8 mouse cellular contexts compared by ENCODE assay signal in genomic region chr1:97809255-97809912, GRCm38 (mm10). TPM values are rescaled to one million over a fixed set of nuclear protein-coding genes. Genes with fewer than 3 reads are reported as not detected.
DNase-seq lines count a peak whose midpoint lies in the region; ATAC-seq and TF ChIP-seq lines count a peak whose summit lies in the region.

No protein-coding gene starts in this region.

- WGBS in heart, adult 2 months, result 25% methylated on average over 2 of the region's 2 CpGs
- 40% methylated on average over 2 of the region's 2 CpGs for WGBS in heart, embryonic 10.5 days
- 37% methylated on average over 2 of the region's 2 CpGs for WGBS in neural tube, embryonic 14.5 days
- 28% methylated on average over 2 of the region's 2 CpGs for WGBS in forebrain, postnatal 0 days

- no peak for TF ChIP-seq POLR2A in heart, adult 2 months (IDR thresholded peaks at IDR 0.05; ENCODE audit: insufficient read depth, low read depth, low read length)

- no peak overlapping the region for H3K4me3 ChIP-seq in heart, adult 2 months
- no peak overlapping the region for H3K4me3 ChIP-seq in heart, embryonic 10.5 days
- H3K4me3 ChIP-seq in neural tube, embryonic 14.5 days (ENCODE audit: low read depth, low read length), result no peak overlapping the region
- no peak overlapping the region for H3K4me3 ChIP-seq in forebrain, postnatal 0 days (ENCODE audit: low read depth, low read length)

- no peak overlapping the region for H3K27ac ChIP-seq in heart, adult 2 months
- no peak overlapping the region for H3K27ac ChIP-seq in heart, embryonic 10.5 days
- H3K27ac ChIP-seq in neural tube, embryonic 14.5 days (ENCODE audit: low read depth, low read length), result no peak overlapping the region
- no peak overlapping the region for H3K27ac ChIP-seq in forebrain, postnatal 0 days (ENCODE audit: low read depth, low read length)

- H3K4me1 ChIP-seq in heart, adult 2 months (ENCODE audit: control insufficient read depth, insufficient read depth, low read length), result no peaks in the 10 kb centered on the region
- no peaks in the 10 kb centered on the region for H3K4me1 ChIP-seq in heart, embryonic 10.5 days
- no peaks in the 10 kb centered on the region for H3K4me1 ChIP-seq in neural tube, embryonic 14.5 days (ENCODE audit: control insufficient read depth, insufficient read depth, low read length)
- H3K4me1 ChIP-seq in forebrain, postnatal 0 days (ENCODE audit: insufficient read depth), result no peaks in the 10 kb centered on the region

- TF ChIP-seq EP300 in heart, adult 2 months (IDR thresholded peaks at IDR 0.05; ENCODE audit: insufficient read depth, low read depth, low read length), result no peak

- 0 out of 2 replicates have a peak, but pooled peaks have one; percentile 31 for ATAC-seq in neural tube, embryonic 14.5 days (ENCODE audit: low read depth)
- ATAC-seq in forebrain, postnatal 0 days, result peak; percentile 47
- no peak for ATAC-seq in megakaryocyte-erythroid progenitor cell, adult 5-6 weeks (replicated peaks; ENCODE audit: low FRiP score, low TSS enrichment, poor library complexity, severe bottlenecking)

- no peak for DNase-seq in heart, adult 2 months
- no peak for DNase-seq in heart, embryonic 10.5 days (ENCODE audit: low spot score)
- DNase-seq in neural tube, embryonic 10.5 days (ENCODE audit: extremely low spot score, low spot score), result no peak
- peak; percentile 74 for DNase-seq in forebrain, postnatal 0 days
- DNase-seq in urinary bladder, postnatal 36 days (ENCODE audit: low spot score in 2 of 2), result no peak
- DNase-seq in left cerebral cortex, postnatal 36 days (ENCODE audit: low spot score in 2 of 2), result no peak

- TF ChIP-seq CTCF in heart, adult 2 months (IDR thresholded peaks at IDR 0.05), result peak; percentile 88
- TF ChIP-seq CTCF in forebrain, postnatal 0 days (IDR thresholded peaks at IDR 0.05; ENCODE audit: low read depth), result peak; percentile 77

- H3K9me3 ChIP-seq in heart, embryonic 10.5 days, result no peaks in the 10 kb centered on the region
- no peaks in the 10 kb centered on the region for H3K9me3 ChIP-seq in neural tube, embryonic 14.5 days (ENCODE audit: control insufficient read depth, low read length)
- no peaks in the 10 kb centered on the region for H3K9me3 ChIP-seq in forebrain, postnatal 0 days (ENCODE audit: low read length)

- H3K27me3 ChIP-seq in heart, adult 2 months (ENCODE audit: control insufficient read depth, insufficient read depth, low read length), result no peaks in the 10 kb centered on the region
- no peaks in the 10 kb centered on the region for H3K27me3 ChIP-seq in heart, embryonic 10.5 days (ENCODE audit: insufficient read depth, poor library complexity, severe bottlenecking)
- no peaks in the 10 kb centered on the region for H3K27me3 ChIP-seq in neural tube, embryonic 14.5 days (ENCODE audit: control insufficient read depth, insufficient read depth, low read length)
- no peaks in the 10 kb centered on the region for H3K27me3 ChIP-seq in forebrain, postnatal 0 days (ENCODE audit: insufficient read depth, low read length)

- no peak overlapping the region for H3K4me2 ChIP-seq in neural tube, embryonic 14.5 days (ENCODE audit: low read depth, low read length)
- no peak overlapping the region for H3K4me2 ChIP-seq in forebrain, postnatal 0 days (ENCODE audit: low read depth)

- intact Hi-C loops in heart, adult 2 months (cut with DNase I), result loop anchor here (1.0 kb wide), 2 partner anchors 370 to 541 kb away; no protein-coding TSS in a partner anchor
- intact Hi-C loops in left cerebral cortex, postnatal 36 days (cut with DNase I), result loop anchor here (2.0 to 10.0 kb wide), 4 partner anchors 368 to 715 kb away; no protein-coding TSS in a partner anchor

- H3K79me2 ChIP-seq in heart, adult 2 months (replicated peaks; ENCODE audit: control insufficient read depth, insufficient read depth, low read length), result no peaks in the 10 kb centered on the region

- H3K36me3 ChIP-seq in heart, adult 2 months (ENCODE audit: control insufficient read depth, insufficient read depth, low read length), result no peaks in the 10 kb centered on the region
- no peaks in the 10 kb centered on the region for H3K36me3 ChIP-seq in heart, embryonic 10.5 days
- no peaks in the 10 kb centered on the region for H3K36me3 ChIP-seq in neural tube, embryonic 14.5 days (ENCODE audit: control insufficient read depth, insufficient read depth, low read length)
- no peaks in the 10 kb centered on the region for H3K36me3 ChIP-seq in forebrain, postnatal 0 days (ENCODE audit: insufficient read depth)

- no peak overlapping the region for H3K9ac ChIP-seq in heart, adult 2 months (ENCODE audit: low read depth, low read length)
- H3K9ac ChIP-seq in neural tube, embryonic 14.5 days (replicated peaks; ENCODE audit: low read depth, low read length), result no peak overlapping the region
- H3K9ac ChIP-seq in forebrain, postnatal 0 days, result no peak overlapping the region

RNA-seq across cellular contexts. Expression of gene Ppip5k2, which starts 39.2 kb away (rescaled TPM):
- 10 to 100 TPM; 69.8 to 84.1 TPM for total RNA-seq in heart, adult 2 months (2021)
- polyA plus RNA-seq in heart, adult 2 months (2012; rRNA removed), result 26.9 and 41.7 TPM in 2 replicates
- 29.3 and 37.2 TPM in 2 replicates for polyA plus RNA-seq in heart, embryonic 10.5 days (2016; fragmentation: Nextera tagmentation; extraction: Ambion mirVana)
- polyA plus RNA-seq in neural tube, embryonic 14.5 days (2014; fragmentation: Nextera tagmentation; extraction: Ambion mirVana), result 89.2 and 97.7 TPM in 2 replicates
- total RNA-seq in forebrain, postnatal 0 days (2014; rRNA removed), result 49.4 and 62.0 TPM in 2 replicates
- polyA plus RNA-seq in forebrain, postnatal 0 days (2015; fragmentation: Nextera tagmentation; extraction: Ambion mirVana), result 12.9 and 25.0 TPM in 2 replicates
- total RNA-seq in megakaryocyte-erythroid progenitor cell, adult 5-6 weeks (2014; fragmentation: Nextera tagmentation), result 46.1 and 56.8 TPM in 2 replicates
- total RNA-seq in megakaryocyte-erythroid progenitor cell, adult 5-6 weeks (2017), result 54.8 and 61.1 TPM in 2 replicates
- total RNA-seq in left cerebral cortex, postnatal 36 days (2021), result 10 to 100 TPM; 22.4 to 31.4 TPM

RNA-seq across cellular contexts. Expression of gene Gin1, which starts 39.4 kb away (rescaled TPM):
- total RNA-seq in heart, adult 2 months (2021), result 1 to 10 TPM; 6.1 to 9.9 TPM
- 2.7 and 6.1 TPM in 2 replicates for polyA plus RNA-seq in heart, adult 2 months (2012; rRNA removed)
- polyA plus RNA-seq in heart, embryonic 10.5 days (2016; fragmentation: Nextera tagmentation; extraction: Ambion mirVana), result 15.6 and 15.8 TPM in 2 replicates
- 16.2 and 16.6 TPM in 2 replicates for polyA plus RNA-seq in neural tube, embryonic 14.5 days (2014; fragmentation: Nextera tagmentation; extraction: Ambion mirVana)
- total RNA-seq in forebrain, postnatal 0 days (2014; rRNA removed), result 6.2 and 8.1 TPM in 2 replicates
- 10.7 and 13.6 TPM in 2 replicates for polyA plus RNA-seq in forebrain, postnatal 0 days (2015; fragmentation: Nextera tagmentation; extraction: Ambion mirVana)
- total RNA-seq in megakaryocyte-erythroid progenitor cell, adult 5-6 weeks (2014; fragmentation: Nextera tagmentation), result 24.4 and 45.6 TPM in 2 replicates
- 20.6 and 26.7 TPM in 2 replicates for total RNA-seq in megakaryocyte-erythroid progenitor cell, adult 5-6 weeks (2017)
- 10 to 100 TPM in 1 of 2 experiments, 1 to 10 TPM in 1; 8.0 to 15.0 TPM for total RNA-seq in left cerebral cortex, postnatal 36 days (2021)
